Mouse (Mus musculus) heart, adult 18-20 months (tissue): ENCODE measurements around the gene Hes1. TPM values are rescaled to one million over a fixed set of nuclear protein-coding genes. Genes with fewer than 3 reads are reported as not detected.

Experiments
- DNase-seq, 2 experiments: peaks; one replicate each; pipeline ENCODE4 v3.0.0; 2021 to 2022; ENCODE audit warnings: mixed read lengths in 1 of 2
- total RNA-seq, 2 experiments: library from RNA; stranded (reverse); gene quantifications; 2 replicates each; pipeline ENCODE4 v1.2.3; 2021

The Hes1 gene
- total RNA-seq, 2 experiments from 2014 or later = 14.8 to 18.7 TPM

- no peak for DNase-seq
Observed at GRCm38 (mm10) chr16:30050767-30051490, 13.3 kb upstream of the Hes1 start.

- no peak for DNase-seq
Observed at GRCm38 (mm10) chr16:30052271-30052670, 11.9 kb upstream of the Hes1 start.

- no peak for DNase-seq
Observed at GRCm38 (mm10) chr16:30052839-30053511, 11.2 kb upstream of the Hes1 start.

- no peak for DNase-seq
Observed at GRCm38 (mm10) chr16:30054541-30054940, 9.6 kb upstream of the Hes1 start.

- no peak for DNase-seq
Observed at GRCm38 (mm10) chr16:30055361-30055889, 8.8 kb upstream of the Hes1 start.

GRCm38 (mm10) chr16:30055927-30056326 is 8.3 kb upstream of the Hes1 start:
- no peak for DNase-seq

- DNase-seq = peak; percentile 75 to 83
Observed at GRCm38 (mm10) chr16:30056906-30057305, 7.3 kb upstream of the Hes1 start.

- peak; percentile 83 to 85 for DNase-seq
Observed at GRCm38 (mm10) chr16:30058974-30059717, 5.0 kb upstream of the Hes1 start.

- DNase-seq = peak; percentile 47 to 63
Observed at GRCm38 (mm10) chr16:30060412-30060811, 3.8 kb upstream of the Hes1 start.

GRCm38 (mm10) chr16:30062242-30063030 is 1.7 kb upstream of the Hes1 start:
- peak in 1 of 2 experiments; percentile 29 for DNase-seq

GRCm38 (mm10) chr16:30063121-30063881 is 883 bp upstream of the Hes1 start:
- DNase-seq = peak; percentile 82 to 83

GRCm38 (mm10) chr16:30064613-30065012 is 429 bp downstream of the Hes1 start:
- DNase-seq = peak; percentile 25 to 64

- DNase-seq = peak; percentile 97 to 98
Observed at GRCm38 (mm10) chr16:30065077-30065476, 893 bp downstream of the Hes1 start.

GRCm38 (mm10) chr16:30065537-30066183 is 1.5 kb downstream of the Hes1 start:
- DNase-seq = peak; percentile 32 to 70

GRCm38 (mm10) chr16:30066184-30066851 is 2.1 kb downstream of the Hes1 start:
- peak; percentile 81 to 89 for DNase-seq

GRCm38 (mm10) chr16:30066852-30067301 is 2.7 kb downstream of the Hes1 start:
- DNase-seq = peak in 1 of 2 experiments; percentile 91

- peak; percentile 53 to 62 for DNase-seq
Observed at GRCm38 (mm10) chr16:30068041-30069020, 4.1 kb downstream of the Hes1 start.

GRCm38 (mm10) chr16:30069580-30069949 is 5.4 kb downstream of the Hes1 start:
- DNase-seq = peak in 1 of 2 experiments; percentile 46
